Mouse (Mus musculus) adrenal gland, adult (tissue): ENCODE measurements around the gene Smg8.
"Not testable (repeated sequence)": the region's sequence is repeated elsewhere in the genome, so short reads cannot be mapped to it uniquely, and the experiment has no call there.

Experiments used
- DNase-seq, 2 experiments: peaks; one replicate each; pipeline ENCODE4 v3.0.0; 2022 to 2023; ENCODE audit warnings: low spot score in 1 of 2; ENCODE audit not compliant: inconsistent age in 2 of 2

Smg8 gene

GRCm38 (mm10) chr11:87086290-87086984 is at the start of gene Smg8:
Smg8 (minus strand) TSS chr11:87086774.
- DNase-seq, result peak; percentile 86 to 96

- DNase-seq, result no peak
Measured at GRCm38 (mm10) chr11:87136233-87136632, 49.7 kb upstream of the Smg8 start.

GRCm38 (mm10) chr11:87126824-87127816 is 40.5 kb upstream of the Smg8 start, which contains the start of gene Trim37:
Trim37 (plus strand) TSS chr11:87127077.
- peak; percentile 91 to 95 for DNase-seq

- DNase-seq, result no peak
Measured at GRCm38 (mm10) chr11:87126281-87126823, 39.8 kb upstream of the Smg8 start.

- DNase-seq, result no peak
Measured at GRCm38 (mm10) chr11:87125562-87125961, 39.0 kb upstream of the Smg8 start.

- no peak for DNase-seq
Measured at GRCm38 (mm10) chr11:87121864-87122263, 35.3 kb upstream of the Smg8 start.

GRCm38 (mm10) chr11:87110172-87110909 is 23.8 kb upstream of the Smg8 start:
- DNase-seq, result no peak

- peak; percentile 39 to 71 for DNase-seq
Measured at GRCm38 (mm10) chr11:87109519-87110171, 23.1 kb upstream of the Smg8 start.

GRCm38 (mm10) chr11:87108755-87109518 is 22.4 kb upstream of the Smg8 start, which contains the start of gene Ska2:
Ska2 (plus strand) TSS chr11:87109234.
- peak; percentile 98 to 99 for DNase-seq

- no peak for DNase-seq
Measured at GRCm38 (mm10) chr11:87108409-87108754, 21.8 kb upstream of the Smg8 start, which contains the start of gene Prr11. Prr11 (minus strand) TSS chr11:87108708.

GRCm38 (mm10) chr11:87087142-87087541 is 568 bp upstream of the Smg8 start:
- DNase-seq, result peak in 1 of 2 experiments; percentile 22

GRCm38 (mm10) chr11:87085461-87085860 is 1.1 kb downstream of the Smg8 start:
- DNase-seq, result peak in 1 of 2 experiments; percentile 26

GRCm38 (mm10) chr11:87083712-87084111 is 2.9 kb downstream of the Smg8 start:
- no peak for DNase-seq

GRCm38 (mm10) chr11:87073866-87074440 is 12.6 kb downstream of the Smg8 start, which contains the start of gene Gdpd1:
Gdpd1 (minus strand) TSS chr11:87074062.
- peak; percentile 92 to 96 for DNase-seq

GRCm38 (mm10) chr11:87073343-87073865 is 13.2 kb downstream of the Smg8 start:
- peak; percentile 77 to 88 for DNase-seq

GRCm38 (mm10) chr11:87062087-87062486 is 24.5 kb downstream of the Smg8 start:
- no peak for DNase-seq

GRCm38 (mm10) chr11:87060410-87060809 is 26.2 kb downstream of the Smg8 start:
- DNase-seq, result no peak

- no peak for DNase-seq
Measured at GRCm38 (mm10) chr11:87056286-87056685, 30.3 kb downstream of the Smg8 start.

GRCm38 (mm10) chr11:87048900-87049299 is 37.7 kb downstream of the Smg8 start:
- not testable (repeated sequence) for DNase-seq
